Comparison of ENCODE assay signal across 8 mouse cellular contexts in genomic region chr5:142894918-142895613, GRCm38 (mm10). TPM values are rescaled to one million over a fixed set of nuclear protein-coding genes. Genes with fewer than 3 reads are reported as not detected.
DNase-seq lines count a peak whose midpoint lies in the region; ATAC-seq and TF ChIP-seq lines count a peak whose summit lies in the region.

TSS of gene Fbxl18 (minus strand) at chr5:142895421.

- H3K9ac ChIP-seq in heart, embryonic 15.5 days, result peak within 1 kb of the TSS; percentile 87
- peak within 1 kb of the TSS; percentile 79 for H3K9ac ChIP-seq in liver, postnatal 0 days (replicated peaks)
- peak within 1 kb of the TSS; percentile 86 for H3K9ac ChIP-seq in neural tube, embryonic 14.5 days (replicated peaks; ENCODE audit: low read depth, low read length)

- H3K4me1 ChIP-seq in forebrain, embryonic 10.5 days, result peaks cover 36% of the 10 kb centered on the region
- H3K4me1 ChIP-seq in heart, embryonic 15.5 days (replicated peaks), result peaks cover 24% of the 10 kb centered on the region
- H3K4me1 ChIP-seq in liver, postnatal 0 days (ENCODE audit: insufficient read depth), result peaks cover 15% of the 10 kb centered on the region
- H3K4me1 ChIP-seq in neural tube, embryonic 14.5 days (ENCODE audit: control insufficient read depth, insufficient read depth, low read length), result peaks cover 21% of the 10 kb centered on the region

- H3K27ac ChIP-seq in forebrain, embryonic 10.5 days, result peak within 1 kb of the TSS; percentile 90
- H3K27ac ChIP-seq in heart, embryonic 15.5 days, result peak within 1 kb of the TSS; percentile 89
- peak within 1 kb of the TSS; percentile 68 for H3K27ac ChIP-seq in liver, postnatal 0 days (ENCODE audit: low read depth)
- H3K27ac ChIP-seq in neural tube, embryonic 14.5 days (ENCODE audit: low read depth, low read length), result peak within 1 kb of the TSS; percentile 84

- H3K4me3 ChIP-seq in forebrain, embryonic 10.5 days, result peak within 1 kb of the TSS; percentile 81
- peak within 1 kb of the TSS; percentile 92 for H3K4me3 ChIP-seq in heart, embryonic 15.5 days
- peak within 1 kb of the TSS; percentile 84 for H3K4me3 ChIP-seq in liver, postnatal 0 days (ENCODE audit: low read depth, low read length)
- peak within 1 kb of the TSS; percentile 79 for H3K4me3 ChIP-seq in neural tube, embryonic 14.5 days (ENCODE audit: low read depth, low read length)

- under 1% methylated on average over 40 of the region's 40 CpGs for WGBS in forebrain, embryonic 10.5 days
- under 1% methylated on average over 40 of the region's 40 CpGs for WGBS in heart, embryonic 15.5 days
- 0% methylated on average over 39 of the region's 40 CpGs for WGBS in liver, postnatal 0 days (ENCODE audit: insufficient replicate concordance)
- WGBS in neural tube, embryonic 14.5 days, result under 1% methylated on average over 39 of the region's 40 CpGs

- DNase-seq in CD8-positive naive resting alpha-beta T cell, adult 2 months (ENCODE audit: low read depth in 2 of 2, low spot score in 2 of 2), result peak; percentile 68 to 77
- peak; percentile 80 for DNase-seq in c-Kit-negative CD71-positive TER-119-positive erythroid progenitor cells, embryonic 14.5 days (ENCODE audit: low read depth, low spot score)
- DNase-seq in forebrain, embryonic 10.5 days (ENCODE audit: extremely low spot score, low spot score), result peak; percentile 92
- DNase-seq in kidney, postnatal 25 days, result peak; percentile 95 to 96
- DNase-seq in liver, postnatal 0 days, result peak; percentile 93
- DNase-seq in testis, postnatal 10 days (ENCODE audit: low spot score), result peak; percentile 94

- H3K9me3 ChIP-seq in forebrain, embryonic 10.5 days, result no peaks in the 10 kb centered on the region
- H3K9me3 ChIP-seq in heart, embryonic 15.5 days (replicated peaks), result no peaks in the 10 kb centered on the region
- no peaks in the 10 kb centered on the region for H3K9me3 ChIP-seq in liver, postnatal 0 days (ENCODE audit: low read length)
- no peaks in the 10 kb centered on the region for H3K9me3 ChIP-seq in neural tube, embryonic 14.5 days (ENCODE audit: control insufficient read depth, low read length)

- peak; percentile 96 for ATAC-seq in heart, embryonic 15.5 days (replicated peaks; ENCODE audit: insufficient number of reproducible peaks, insufficient read depth, low FRiP score, low read depth)
- ATAC-seq in liver, postnatal 0 days, result peak; percentile 93
- ATAC-seq in neural tube, embryonic 14.5 days (ENCODE audit: low read depth), result peak; percentile 97

- H3K4me2 ChIP-seq in heart, embryonic 15.5 days, result peak within 1 kb of the TSS; percentile 85
- H3K4me2 ChIP-seq in liver, postnatal 0 days (ENCODE audit: low read depth, low read length), result peak within 1 kb of the TSS; percentile 97
- H3K4me2 ChIP-seq in neural tube, embryonic 14.5 days (ENCODE audit: low read depth, low read length), result peak within 1 kb of the TSS; percentile 87

- TF ChIP-seq EP300 in liver, postnatal 0 days (IDR thresholded peaks at IDR 0.05; ENCODE audit: low read depth), result no peak

- TF ChIP-seq CTCF in liver, postnatal 0 days (IDR thresholded peaks at IDR 0.05; ENCODE audit: low read depth), result no peak

- H3K27me3 ChIP-seq in forebrain, embryonic 10.5 days (ENCODE audit: poor library complexity, severe bottlenecking), result no peaks in the 10 kb centered on the region
- H3K27me3 ChIP-seq in heart, embryonic 15.5 days, result no peaks in the 10 kb centered on the region
- H3K27me3 ChIP-seq in liver, postnatal 0 days (ENCODE audit: insufficient read depth, low read length), result no peaks in the 10 kb centered on the region
- H3K27me3 ChIP-seq in neural tube, embryonic 14.5 days (ENCODE audit: control insufficient read depth, insufficient read depth, low read length), result no peaks in the 10 kb centered on the region

- H3K36me3 ChIP-seq in forebrain, embryonic 10.5 days (replicated peaks), result peaks cover 31% of the 10 kb centered on the region
- H3K36me3 ChIP-seq in heart, embryonic 15.5 days, result peaks cover 6% of the 10 kb centered on the region
- no peaks in the 10 kb centered on the region; the same call in none of the 2 replicates for H3K36me3 ChIP-seq in liver, postnatal 0 days (replicated peaks; ENCODE audit: insufficient read depth, low read length)
- peaks cover 10% of the 10 kb centered on the region for H3K36me3 ChIP-seq in neural tube, embryonic 14.5 days (ENCODE audit: control insufficient read depth, insufficient read depth, low read length)

RNA-seq across cellular contexts. Expression of gene Fbxl18, which starts in this region (rescaled TPM):
- 24.2 and 25.1 TPM in 2 replicates for polyA plus RNA-seq in forebrain, embryonic 10.5 days (2016; fragmentation: Nextera tagmentation; extraction: Ambion mirVana)
- polyA plus RNA-seq in heart, embryonic 15.5 days (2015; fragmentation: Nextera tagmentation; extraction: Ambion mirVana), result 7.7 and 9.9 TPM in 2 replicates
- 1.8 and 3.2 TPM in 2 replicates for polyA plus RNA-seq in liver, postnatal 0 days (2015; fragmentation: Nextera tagmentation; extraction: Ambion mirVana)
- 22.5 and 24.1 TPM in 2 replicates for polyA plus RNA-seq in neural tube, embryonic 14.5 days (2014; fragmentation: Nextera tagmentation; extraction: Ambion mirVana)

Comparison
In these comparisons a context has a peak if more than half of its experiments do, and no peak if none do; other contexts are left out.
1. Peak in every context shown above with its lines: DNase-seq, ATAC-seq, H3K4me3 ChIP-seq and H3K27ac ChIP-seq.